Mouse (Mus musculus): ENCODE measurements at regions not wholly inside any gene's neighbourhood (a gene's known extent, or its start where the extent isn't known, plus 50 kb on each side); places are given as distances from the start of the nearest gene placed in this dataset.

GRCm38 (mm10) chr11:84597572-84598295 is 72.4 kb upstream of the Lhx1 start:
- TF ChIP-seq FLI1 (IDR thresholded peaks at IDR 0.05; ENCODE audit: low read length), result no peak
- TF ChIP-seq GATA1 (IDR thresholded peaks at IDR 0.05; ENCODE audit: borderline replicate concordance, low read length), result no peak

All from megakaryocyte, embryonic 14.5 days (primary cell).